Mouse (Mus musculus): ENCODE results near the gene Gulp1. TPM values are rescaled to one million over a fixed set of nuclear protein-coding genes. Genes with fewer than 3 reads are reported as not detected.

Gene Gulp1
- total and polyA plus RNA-seq, 2 experiments from 2014 or later = 5.0 to 14.5 TPM

GRCm38 (mm10) chr1:44803594-44804372 is 252.5 kb downstream of the Gulp1 start:
- WGBS = 80% methylated on average over 4 of the region's 4 CpGs
- TF ChIP-seq CTCF (IDR thresholded peaks at IDR 0.05; ENCODE audit: low read depth) = no peak
- Histone ChIP-seq H3K4me2 (ENCODE audit: low read depth) (no peak overlapping the region), H3K9me3 (ENCODE audit: low read length) (no peaks in the 10 kb centered on the region), H3K9ac (no peak overlapping the region), H3K27ac (ENCODE audit: low read depth, low read length) (no peak overlapping the region), H3K27me3 (ENCODE audit: insufficient read depth, low read length) (no peaks in the 10 kb centered on the region), H3K36me3 (ENCODE audit: insufficient read depth) (no peaks in the 10 kb centered on the region), H3K4me1 (ENCODE audit: insufficient read depth) (no peaks in the 10 kb centered on the region), H3K4me3 (ENCODE audit: low read depth, low read length) (no peak overlapping the region)
- DNase-seq = no peak
- no peak for ATAC-seq

- no peak for TF ChIP-seq CTCF (IDR thresholded peaks at IDR 0.05; ENCODE audit: low read depth)
- H3K27me3 ChIP-seq (ENCODE audit: insufficient read depth, low read length) = no peaks in the 10 kb centered on the region
- DNase-seq = no peak
- no peak for ATAC-seq
- H3K36me3 ChIP-seq (ENCODE audit: insufficient read depth) = no peaks in the 10 kb centered on the region
- H3K9ac ChIP-seq = no peak overlapping the region
- no peak overlapping the region for H3K4me2 ChIP-seq (ENCODE audit: low read depth)
- H3K4me3 ChIP-seq (ENCODE audit: low read depth, low read length) = no peak overlapping the region
- H3K27ac ChIP-seq (ENCODE audit: low read depth, low read length) = no peak overlapping the region
- H3K9me3 ChIP-seq (ENCODE audit: low read length) = no peaks in the 10 kb centered on the region
- H3K4me1 ChIP-seq (ENCODE audit: insufficient read depth) = no peaks in the 10 kb centered on the region
Measured at GRCm38 (mm10) chr1:44806368-44806767, 255.1 kb downstream of the Gulp1 start.

- H3K9me3 ChIP-seq (ENCODE audit: low read length) = no peaks in the 10 kb centered on the region
- TF ChIP-seq CTCF (IDR thresholded peaks at IDR 0.05; ENCODE audit: low read depth) = no peak
- no peak overlapping the region for H3K27ac ChIP-seq (ENCODE audit: low read depth, low read length)
- DNase-seq = no peak
- no peaks in the 10 kb centered on the region for H3K27me3 ChIP-seq (ENCODE audit: insufficient read depth, low read length)
- no peak overlapping the region for H3K4me2 ChIP-seq (ENCODE audit: low read depth)
- H3K4me1 ChIP-seq (ENCODE audit: insufficient read depth) = no peaks in the 10 kb centered on the region
- no peak for ATAC-seq
- H3K36me3 ChIP-seq (ENCODE audit: insufficient read depth) = no peaks in the 10 kb centered on the region
- 62% methylated on average over 2 of the region's 2 CpGs for WGBS
- no peak overlapping the region for H3K4me3 ChIP-seq (ENCODE audit: low read depth, low read length)
- no peak overlapping the region for H3K9ac ChIP-seq
Measured at GRCm38 (mm10) chr1:44810336-44810735, 259.0 kb downstream of the Gulp1 start.

GRCm38 (mm10) chr1:44833934-44834333 is 282.6 kb downstream of the Gulp1 start:
- H3K27me3 ChIP-seq (ENCODE audit: insufficient read depth, low read length) = no peaks in the 10 kb centered on the region
- H3K9me3 ChIP-seq (ENCODE audit: low read length) = no peaks in the 10 kb centered on the region
- ATAC-seq (no peak), DNase-seq (no peak)
- no peak overlapping the region for H3K9ac ChIP-seq
- no peak overlapping the region for H3K4me2 ChIP-seq (ENCODE audit: low read depth)
- TF ChIP-seq CTCF (IDR thresholded peaks at IDR 0.05; ENCODE audit: low read depth) = no peak
- H3K27ac ChIP-seq (ENCODE audit: low read depth, low read length) = no peak overlapping the region
- no peaks in the 10 kb centered on the region for H3K36me3 ChIP-seq (ENCODE audit: insufficient read depth)
- H3K4me1 ChIP-seq (ENCODE audit: insufficient read depth) = no peaks in the 10 kb centered on the region
- 79% methylated on average over 4 of the region's 4 CpGs for WGBS
- H3K4me3 ChIP-seq (ENCODE audit: low read depth, low read length) = no peak overlapping the region

All from forebrain, postnatal 0 days (tissue).